Mouse (Mus musculus) right cerebral cortex, postnatal 25 days (tissue): ENCODE measurements around the gene Tcf12.

Experiments
- DNase-seq: peaks from one replicate; pipeline ENCODE4 v3.0.0; 2022

The Tcf12 gene

GRCm38 (mm10) chr9:71895931-71896724 lies 215.5 kb downstream of the Tcf12 start:
- no peak for DNase-seq

GRCm38 (mm10) chr9:71895291-71895690 lies 216.4 kb downstream of the Tcf12 start:
- DNase-seq = no peak

- no peak for DNase-seq
Observed at GRCm38 (mm10) chr9:71894943-71895286, 216.8 kb downstream of the Tcf12 start.

- DNase-seq = no peak
Observed at GRCm38 (mm10) chr9:71894246-71894942, 217.3 kb downstream of the Tcf12 start.

- DNase-seq = no peak
Observed at GRCm38 (mm10) chr9:71888450-71888849, 223.2 kb downstream of the Tcf12 start.

GRCm38 (mm10) chr9:71880629-71881028 lies 231.0 kb downstream of the Tcf12 start:
- DNase-seq = no peak

GRCm38 (mm10) chr9:71879972-71880371 lies 231.7 kb downstream of the Tcf12 start:
- DNase-seq = no peak

- no peak for DNase-seq
Observed at GRCm38 (mm10) chr9:71879415-71879814, 232.3 kb downstream of the Tcf12 start.

GRCm38 (mm10) chr9:71877867-71878266 lies 233.8 kb downstream of the Tcf12 start:
- no peak for DNase-seq

GRCm38 (mm10) chr9:71874761-71875160 lies 236.9 kb downstream of the Tcf12 start:
- no peak for DNase-seq

- DNase-seq = no peak
Observed at GRCm38 (mm10) chr9:71874035-71874572, 237.6 kb downstream of the Tcf12 start.

- DNase-seq = no peak
Observed at GRCm38 (mm10) chr9:71863338-71863737, 248.3 kb downstream of the Tcf12 start.

- DNase-seq = no peak
Observed at GRCm38 (mm10) chr9:71861629-71862028, 250.0 kb downstream of the Tcf12 start.

GRCm38 (mm10) chr9:71857926-71858325 lies 253.7 kb downstream of the Tcf12 start:
- no peak for DNase-seq

GRCm38 (mm10) chr9:71853904-71854303 lies 257.8 kb downstream of the Tcf12 start:
- DNase-seq = no peak

- no peak for DNase-seq
Observed at GRCm38 (mm10) chr9:71850283-71850682, 261.4 kb downstream of the Tcf12 start.

GRCm38 (mm10) chr9:71848392-71848791 lies 263.3 kb downstream of the Tcf12 start:
- DNase-seq = no peak

GRCm38 (mm10) chr9:71847921-71848320 lies 263.8 kb downstream of the Tcf12 start:
- no peak for DNase-seq

- no peak for DNase-seq
Observed at GRCm38 (mm10) chr9:71841850-71842249, 269.8 kb downstream of the Tcf12 start.

- no peak for DNase-seq
Observed at GRCm38 (mm10) chr9:71837366-71837765, 274.3 kb downstream of the Tcf12 start.

GRCm38 (mm10) chr9:71836366-71836765 lies 275.3 kb downstream of the Tcf12 start:
- no peak for DNase-seq

GRCm38 (mm10) chr9:71835203-71835815 lies 276.4 kb downstream of the Tcf12 start:
- no peak for DNase-seq

- no peak for DNase-seq
Observed at GRCm38 (mm10) chr9:71834707-71835106, 277.0 kb downstream of the Tcf12 start.
